Mouse (Mus musculus) CH12.LX (cell line): ENCODE measurements around the gene Ffar2. TPM values are rescaled to one million over a fixed set of nuclear protein-coding genes. Genes with fewer than 3 reads are reported as not detected.
"Not testable (repeated sequence)": the region's sequence is repeated elsewhere in the genome, so short reads cannot be mapped to it uniquely, and the experiment has no call there.

Experiments used
- DNase-seq: peaks from one replicate; pipeline ENCODE4 v3.0.0-alpha.2; 2013; ENCODE audit errors: extremely low read depth
- H3K27ac ChIP-seq: 2 replicates; pipeline ENCODE4 v1.5.1; 2012; ENCODE audit warnings: low read depth, mild to moderate bottlenecking, control low read depth, moderate library complexity; ENCODE audit not compliant: insufficient read depth
- H3K27me3 ChIP-seq: replicated peaks from 2 replicates; pipeline ENCODE3; 2012; ENCODE audit warnings: inconsistent platforms
- H3K36me3 ChIP-seq, 2 experiments: replicated peaks in 1 of 2; 2 replicates each; pipeline versions ENCODE3 to v1.6.1; 2012; ENCODE audit warnings: inconsistent platforms in 1 of 2, low read length in 1 of 2, mild to moderate bottlenecking in 1 of 2, mixed read lengths in 1 of 2, moderate library complexity in 1 of 2; ENCODE audit not compliant: control insufficient read depth in 1 of 2, insufficient read depth in 1 of 2
- H3K4me1 ChIP-seq, 2 experiments: 2 replicates each; pipeline ENCODE4 v1.6.1; 2012; ENCODE audit warnings: inconsistent platforms in 1 of 2, moderate library complexity in 1 of 2; ENCODE audit not compliant: insufficient read depth in 2 of 2, control insufficient read depth in 1 of 2
- H3K4me2 ChIP-seq: 2 replicates; pipeline ENCODE4 v1.6.1; 2012; ENCODE audit warnings: low read depth, mild to moderate bottlenecking, control low read depth; ENCODE audit not compliant: poor library complexity, insufficient read depth, severe bottlenecking
- H3K4me3 ChIP-seq, 3 experiments: fragments of 150-350 bp in 1 of 3; sonication (generic) in 1 of 3; replicated peaks in 1 of 3; 2 replicates each; pipeline versions ENCODE3 to v1.5.1; 2011 to 2012; ENCODE audit warnings: low read depth in 2 of 3, low read length in 2 of 3, mild to moderate bottlenecking in 2 of 3, moderate library complexity in 2 of 3, control low read depth in 1 of 3, improper control_type of control experiment in 1 of 3, inconsistent platforms in 1 of 3, mixed read lengths in 1 of 3; ENCODE audit not compliant: poor library complexity in 1 of 3
- H3K79me2 ChIP-seq: replicated peaks from 2 replicates; pipeline ENCODE4 v1.6.1; 2012; ENCODE audit warnings: mild to moderate bottlenecking, moderate library complexity; ENCODE audit not compliant: control insufficient read depth, poor library complexity, insufficient read depth, severe bottlenecking; ENCODE audit errors: extremely low read depth
- H3K9ac ChIP-seq: 2 replicates; pipeline ENCODE4 v1.6.1; 2012; ENCODE audit warnings: low read depth, mild to moderate bottlenecking, control low read depth, moderate library complexity; ENCODE audit not compliant: insufficient read depth
- H3K9me3 ChIP-seq: replicated peaks from 2 replicates; pipeline ENCODE3; 2012; ENCODE audit warnings: low read length, inconsistent platforms, mixed read lengths
- ELF1 ChIP-seq: IDR thresholded peaks from 2 replicates; pipeline ENCODE4 v1.6.1; 2014; ENCODE audit warnings: low read depth, mild to moderate bottlenecking, inconsistent platforms, low read length, improper control_type of control experiment
- HCFC1 ChIP-seq: IDR thresholded peaks from 2 replicates; pipeline ENCODE4 v1.6.1; 2012; ENCODE audit warnings: low read depth, mild to moderate bottlenecking, inconsistent platforms, low read length, improper control_type of control experiment
- KAT2A ChIP-seq: IDR thresholded peaks from 2 replicates; pipeline ENCODE4 v1.6.1; 2012; ENCODE audit warnings: low read length, improper control_type of control experiment, inconsistent platforms; ENCODE audit not compliant: insufficient replicate concordance
- MAFK ChIP-seq: IDR thresholded peaks from 2 replicates; pipeline ENCODE4 v1.6.1; 2011; ENCODE audit warnings: low read length, improper control_type of control experiment; ENCODE audit not compliant: insufficient replicate concordance
- MAZ ChIP-seq: IDR thresholded peaks from 2 replicates; pipeline ENCODE4 v1.6.1; 2012; ENCODE audit warnings: low read depth, mild to moderate bottlenecking, inconsistent platforms, low read length, improper control_type of control experiment, moderate library complexity
- MEF2A ChIP-seq: IDR thresholded peaks from 2 replicates; pipeline ENCODE4 v1.6.1; 2014; ENCODE audit warnings: low read depth, mild to moderate bottlenecking, inconsistent platforms, low read length, improper control_type of control experiment, borderline replicate concordance
- SMC3 ChIP-seq: IDR thresholded peaks from 2 replicates; pipeline ENCODE4 v1.6.1; 2011; ENCODE audit warnings: low read depth, low read length, improper control_type of control experiment
- TBP ChIP-seq: conservative IDR thresholded peaks from 2 replicates; pipeline ENCODE4 v1.6.1; 2011; ENCODE audit warnings: low read depth, low read length, improper control_type of control experiment
- ZC3H11A ChIP-seq: IDR thresholded peaks from 2 replicates; pipeline ENCODE4 v1.6.1; 2012; ENCODE audit warnings: low read depth, mild to moderate bottlenecking, inconsistent platforms, low read length, improper control_type of control experiment
- dilution Hi-C: fragments of 300-500 bp; cut with MboI; formaldehyde crosslinking; loops from 2 replicates; pipeline ENCODE4 v1.14.3; 2020; ENCODE audit warnings: low sequenced_read_pairs; ENCODE audit not compliant: extremely low pct_unique_long_range_greater_than_20kb, extremely low pct_ligation_motif_present
- in situ Hi-C: fragments of 300-500 bp; cut with MboI; formaldehyde crosslinking; loops from 3 replicates; pipeline ENCODE4 v1.14.3; 2019; ENCODE audit warnings: low sequenced_read_pairs, low pct_ligation_motif_present, low pct_unique_long_range_greater_than_20kb, mixed read lengths
- polyA plus RNA-seq: library from polyadenylated mRNA; unstranded; fragments of >175 nt; gene quantifications from 2 replicates; pipeline ENCODE4 v1.2.1, GENCODE M21; 2012; ENCODE audit warnings: low read depth; ENCODE audit not compliant: insufficient read length
- total RNA-seq, 2 experiments: library from RNA; depleted of rRNA; stranded (reverse); fragments of 300-350 nt in 1 of 2; fragments of >200 nt in 1 of 2; gene quantifications; 2 replicates each; pipeline ENCODE4 v1.2.3; 2012 to 2014

The Ffar2 gene
- total and polyA plus RNA-seq, 3 experiments = 0.08 to 0.51 TPM; not detected in 1

DNA sequence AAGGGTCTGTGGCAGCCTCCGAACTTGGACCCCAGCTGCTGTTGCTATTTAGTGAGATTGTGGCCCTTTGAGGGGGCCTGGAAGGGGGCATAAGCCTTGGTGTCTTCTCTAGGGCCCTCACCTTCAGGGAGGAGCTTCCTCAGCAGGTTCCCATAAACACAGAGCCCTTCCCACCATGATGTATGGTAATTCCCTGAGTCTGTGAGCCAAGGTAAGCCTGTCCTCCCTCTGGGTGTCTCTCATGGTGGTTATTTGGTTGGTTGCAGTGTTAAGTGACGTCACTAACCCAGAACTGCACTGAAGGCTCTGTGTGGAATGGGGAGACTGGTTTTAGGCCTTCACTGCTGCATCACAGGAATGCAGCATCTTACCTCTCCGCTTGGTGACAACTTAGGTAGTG lies 5.9 kb upstream of the Ffar2 start:
- Histone ChIP-seq H3K36me3 (no peaks in the 10 kb centered on the region), H3K9ac (no peak overlapping the region), H3K4me2 (no peak overlapping the region), H3K27ac (no peak overlapping the region), H3K4me3 (no peak overlapping the region), H3K4me1 (peaks cover 2 to 12% of the 10 kb centered on the region in 2 experiments; a peak in 2 of 4 replicates), H3K79me2 (no peaks in the 10 kb centered on the region), H3K9me3 (peaks cover 6% of the 10 kb centered on the region), H3K27me3 (no peaks in the 10 kb centered on the region)
- in situ Hi-C loops = no loop called here
- dilution Hi-C loops = no loop called here
- TF ChIP-seq ELF1 = no peak
- TF ChIP-seq MEF2A = no peak
- TF ChIP-seq SMC3 = no peak
- TF ChIP-seq MAFK = no peak
- no peak for TF ChIP-seq MAZ
- no peak for TF ChIP-seq TBP
- TF ChIP-seq ZC3H11A = no peak
- no peak for DNase-seq

DNA sequence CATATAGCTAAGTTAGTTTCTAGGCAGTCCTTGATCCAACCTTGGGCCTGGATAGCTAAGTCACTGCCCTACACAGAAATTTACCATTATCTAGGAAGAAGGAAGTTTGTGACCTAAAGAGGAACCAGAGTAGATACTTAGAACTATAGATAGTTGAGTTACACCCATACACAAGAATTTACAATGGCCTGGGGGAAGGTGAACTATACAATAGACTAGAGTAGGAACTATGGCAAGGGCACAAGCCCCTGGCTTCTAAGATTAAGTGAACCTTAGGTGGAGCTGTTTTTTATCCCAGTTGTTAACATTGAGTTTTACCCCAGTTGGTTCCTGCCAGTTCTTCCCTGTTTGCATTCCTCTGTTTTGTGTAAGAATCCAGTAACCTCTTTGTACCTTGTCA lies 5.3 kb upstream of the Ffar2 start:
- H3K4me3 ChIP-seq, dilution Hi-C loops, in situ Hi-C loops, H3K27me3 ChIP-seq, H3K9ac ChIP-seq, H3K4me2 ChIP-seq, H3K79me2 ChIP-seq, H3K27ac ChIP-seq, H3K9me3 ChIP-seq, H3K36me3 ChIP-seq, DNase-seq: not testable (repeated sequence)
- H3K4me1 ChIP-seq = peaks cover 2 to 12% of the 10 kb centered on the region in 2 experiments; a peak in 2 of 4 replicates

DNA sequence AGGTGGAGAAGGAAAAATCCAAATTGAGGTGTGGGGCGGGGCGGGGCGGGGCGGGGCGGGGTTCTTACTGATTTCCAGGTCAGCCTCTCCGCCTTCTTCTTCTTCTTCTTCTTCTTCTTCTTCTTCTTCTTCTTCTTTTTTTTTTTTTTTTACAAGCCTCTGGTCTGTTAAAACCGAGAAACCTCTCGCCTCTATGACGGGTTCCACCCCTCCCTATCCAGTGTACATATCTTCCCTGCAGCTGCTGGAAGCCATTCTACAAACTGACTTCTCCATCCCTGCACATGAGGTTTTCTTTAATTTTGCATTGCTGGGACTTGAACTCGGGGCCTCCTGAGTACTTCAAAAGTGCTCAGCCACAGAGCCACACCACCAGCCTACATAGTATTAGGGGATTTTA lies 3.1 kb upstream of the Ffar2 start:
- dilution Hi-C loops (no loop called here), in situ Hi-C loops (no loop called here)
- peaks cover 2 to 17% of the 10 kb centered on the region in 2 experiments; a peak in 2 of 4 replicates for H3K4me1 ChIP-seq
- H3K4me3 ChIP-seq = no peak overlapping the region
- H3K9ac ChIP-seq = no peak overlapping the region
- no peak overlapping the region for H3K27ac ChIP-seq
- no peaks in the 10 kb centered on the region for H3K27me3 ChIP-seq
- DNase-seq = no peak
- H3K4me2 ChIP-seq = no peak overlapping the region
- H3K79me2 ChIP-seq = no peaks in the 10 kb centered on the region
- peaks cover 6% of the 10 kb centered on the region for H3K9me3 ChIP-seq
- no peak for TF ChIP-seq HCFC1
- TF ChIP-seq KAT2A = no peak
- TF ChIP-seq ELF1 = no peak
- no peaks in the 10 kb centered on the region for H3K36me3 ChIP-seq
